Mouse (Mus musculus) bone marrow macrophage, adult 2 months (primary cell): ENCODE measurements around the gene Afmid.

Experiments
- CTCF ChIP-seq: IDR thresholded peaks from 2 replicates; pipeline ENCODE4 v1.5.1; 2012; ENCODE audit warnings: low read depth, mild to moderate bottlenecking, low read length, moderate library complexity
- POLR2A ChIP-seq: IDR thresholded peaks from 2 replicates; pipeline ENCODE4 v1.6.1; 2012; ENCODE audit warnings: mild to moderate bottlenecking, low read depth, low read length, borderline replicate concordance

- TF ChIP-seq CTCF, result no peak
- no peak for TF ChIP-seq POLR2A
These were observed 33.3 kb upstream of the Afmid start for GRCm38 (mm10) chr11:117792281-117792888.
